Mouse (Mus musculus): ENCODE results near the gene Mylk4.

- TF ChIP-seq CTCF (IDR thresholded peaks at IDR 0.05) (no peak), POLR2A (IDR thresholded peaks at IDR 0.05; ENCODE audit: insufficient read depth, low read depth, low read length) (no peak), EP300 (IDR thresholded peaks at IDR 0.05; ENCODE audit: insufficient read depth, low read depth, low read length) (no peak)
These were observed 126.2 kb downstream of the Mylk4 start for GRCm38 (mm10) chr13:32657583-32657982.

All from heart, adult 2 months (tissue).